Mouse (Mus musculus) MEL (cell line): ENCODE data around the gene Gm8094. TPM values are rescaled to one million over a fixed set of nuclear protein-coding genes. Genes with fewer than 3 reads are reported as not detected.
"Not testable (repeated sequence)": the region's sequence is repeated elsewhere in the genome, so short reads cannot be mapped to it uniquely, and the experiment has no call there.

Source experiments
- DNase-seq: peaks from one replicate; pipeline ENCODE4 v3.0.0; 2011; ENCODE audit warnings: low read depth, low spot score
- H3K27ac ChIP-seq: 2 replicates; pipeline ENCODE4 v1.5.1; 2012; ENCODE audit warnings: low read depth, mild to moderate bottlenecking, control low read depth, low read length, moderate library complexity; ENCODE audit not compliant: control insufficient read depth
- H3K27me3 ChIP-seq, 2 experiments: fragments of 150-350 bp in 1 of 2; sonication (generic) in 1 of 2; 2 replicates each; pipeline ENCODE4 v1.6.1; 2012; ENCODE audit warnings: low read length in 2 of 2, mild to moderate bottlenecking in 2 of 2, improper control_type of control experiment in 1 of 2, moderate library complexity in 1 of 2; ENCODE audit not compliant: insufficient read depth in 2 of 2, control insufficient read depth in 1 of 2
- H3K36me3 ChIP-seq, 2 experiments: 2 replicates each; pipeline ENCODE4 v1.6.1; 2012 to 2014; ENCODE audit warnings: low read length in 2 of 2, improper control_type of control experiment in 1 of 2, inconsistent platforms in 1 of 2, mild to moderate bottlenecking in 1 of 2; ENCODE audit not compliant: insufficient read depth in 2 of 2, control insufficient read depth in 1 of 2
- H3K4me1 ChIP-seq, 2 experiments: fragments of 150-350 bp in 1 of 2; sonication (generic) in 1 of 2; 2 replicates each; pipeline ENCODE4 v1.6.1; 2012; ENCODE audit warnings: low read length in 2 of 2, improper control_type of control experiment in 1 of 2, mild to moderate bottlenecking in 1 of 2; ENCODE audit not compliant: insufficient read depth in 2 of 2, control insufficient read depth in 1 of 2
- H3K4me3 ChIP-seq, 2 experiments: fragments of 150-350 bp in 1 of 2; sonication (generic) in 1 of 2; 2 replicates each; pipeline ENCODE4 v1.5.1; 2012; ENCODE audit warnings: low read depth in 2 of 2, low read length in 2 of 2, mild to moderate bottlenecking in 2 of 2, moderate library complexity in 2 of 2, control low read depth in 1 of 2, improper control_type of control experiment in 1 of 2; ENCODE audit not compliant: control insufficient read depth in 1 of 2, insufficient read depth in 1 of 2
- H3K79me2 ChIP-seq: 2 replicates; pipeline ENCODE4 v1.6.1; 2012; ENCODE audit warnings: mild to moderate bottlenecking, low read length, moderate library complexity; ENCODE audit not compliant: control insufficient read depth, poor library complexity, insufficient read depth
- H3K9ac ChIP-seq: 2 replicates; pipeline ENCODE4 v1.6.1; 2012; ENCODE audit warnings: low read depth, mild to moderate bottlenecking, control low read depth, low read length, moderate library complexity; ENCODE audit not compliant: control insufficient read depth, poor library complexity, severe bottlenecking
- H3K9me3 ChIP-seq: fragments of 150-350 bp; sonication (generic); replicated peaks from 2 replicates; pipeline ENCODE4 v1.6.1; 2012; ENCODE audit warnings: mild to moderate bottlenecking, low read length, improper control_type of control experiment, moderate library complexity; ENCODE audit not compliant: insufficient read depth
- polyA plus RNA-seq, 2 experiments: library from polyadenylated mRNA; stranded (reverse) in 1 of 2; unstranded in 1 of 2; fragments of >175 nt in 1 of 2; fragments of >200 nt in 1 of 2; gene quantifications; 2 replicates each; pipeline versions ENCODE4 v1.2.1 to v1.2.4; 2012; ENCODE audit warnings: low replicate concordance in 2 of 2, low read depth in 1 of 2; ENCODE audit not compliant: insufficient read length in 2 of 2, insufficient read depth in 1 of 2, missing spikeins in 1 of 2
- total RNA-seq: library from RNA; depleted of rRNA; stranded (reverse); fragments of 300-350 nt; gene quantifications from 2 replicates; pipeline ENCODE4 v1.2.3, GENCODE M21; 2012; rRNA removed

The Gm8094 gene
- total RNA-seq (not detected in 2 replicates), polyA plus RNA-seq (not detected)

DNA sequence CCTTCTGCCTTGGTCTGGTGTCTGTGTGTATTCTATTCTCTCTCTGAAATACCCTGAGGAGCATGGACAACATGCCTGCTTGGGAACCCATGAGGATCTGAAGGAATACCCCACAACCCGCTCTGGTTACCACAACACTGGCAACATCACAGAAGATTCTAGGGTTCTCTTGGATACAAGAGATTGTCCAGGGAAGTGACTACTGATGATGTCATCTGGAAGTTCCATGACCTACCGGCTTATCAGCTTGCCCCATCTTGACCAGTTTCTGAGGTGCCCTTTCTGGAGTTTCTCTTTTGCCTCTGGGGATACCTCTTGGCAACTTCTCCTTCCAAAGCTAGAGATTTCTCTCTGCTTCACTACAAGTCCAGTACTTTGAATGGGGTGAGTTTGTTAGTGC lies at the start of gene Gm8094:
Gm8094 (minus strand) TSS at position 101 of the 400 bp plus-strand sequence.
- H3K79me2 ChIP-seq, DNase-seq, H3K36me3 ChIP-seq, H3K9me3 ChIP-seq, H3K27ac ChIP-seq, H3K9ac ChIP-seq, H3K4me3 ChIP-seq, H3K4me1 ChIP-seq, H3K27me3 ChIP-seq: not testable (repeated sequence)

- H3K79me2 ChIP-seq, H3K27me3 ChIP-seq, DNase-seq, H3K4me1 ChIP-seq, H3K9me3 ChIP-seq, H3K27ac ChIP-seq, H3K36me3 ChIP-seq, H3K9ac ChIP-seq, H3K4me3 ChIP-seq: not testable (repeated sequence)
Observed at GRCm38 (mm10) chr14:43119673-43120072, 43.2 kb upstream of the Gm8094 start.

DNA sequence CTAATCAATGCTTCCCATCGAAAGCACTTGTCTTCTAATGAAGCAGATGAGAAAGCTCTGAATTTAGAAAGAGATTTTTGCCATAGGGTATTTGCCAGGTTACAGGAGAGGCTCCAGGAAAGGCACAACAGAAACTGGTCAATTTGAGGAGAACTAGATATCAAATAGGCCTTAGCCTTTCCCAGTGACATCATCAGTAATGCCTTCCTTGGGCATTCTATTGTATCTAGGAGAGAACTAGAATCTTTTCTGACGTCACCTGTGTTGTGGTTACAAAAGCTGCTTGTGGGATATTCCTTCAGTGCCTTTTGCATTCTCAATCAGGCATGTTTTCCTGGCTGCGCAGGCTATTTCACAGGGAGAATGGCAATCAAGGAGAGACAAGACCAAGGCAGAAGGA lies 23.9 kb upstream of the Gm8094 start, which contains the start of gene Gm8104:
Gm8104 (plus strand) TSS at position 301 of the 400 bp plus-strand sequence.
- H3K27me3 ChIP-seq, H3K9ac ChIP-seq, H3K27ac ChIP-seq, H3K4me3 ChIP-seq, H3K36me3 ChIP-seq, H3K9me3 ChIP-seq, DNase-seq, H3K79me2 ChIP-seq, H3K4me1 ChIP-seq: not testable (repeated sequence)

- H3K9ac ChIP-seq, H3K4me1 ChIP-seq, H3K79me2 ChIP-seq, H3K4me3 ChIP-seq, DNase-seq, H3K9me3 ChIP-seq, H3K27ac ChIP-seq, H3K36me3 ChIP-seq, H3K27me3 ChIP-seq: not testable (repeated sequence)
Observed at GRCm38 (mm10) chr14:43089103-43089919, 12.9 kb upstream of the Gm8094 start.

- H3K4me1 ChIP-seq, H3K27me3 ChIP-seq, H3K27ac ChIP-seq, H3K4me3 ChIP-seq, H3K79me2 ChIP-seq, H3K36me3 ChIP-seq, H3K9me3 ChIP-seq, H3K9ac ChIP-seq, DNase-seq: not testable (repeated sequence)
Observed at GRCm38 (mm10) chr14:43084936-43085730, 8.7 kb upstream of the Gm8094 start.

GRCm38 (mm10) chr14:43060179-43060578 lies 16.3 kb downstream of the Gm8094 start:
- H3K27me3 ChIP-seq, H3K27ac ChIP-seq, H3K9me3 ChIP-seq, H3K79me2 ChIP-seq, DNase-seq, H3K9ac ChIP-seq, H3K36me3 ChIP-seq, H3K4me1 ChIP-seq, H3K4me3 ChIP-seq: not testable (repeated sequence)

- not testable (repeated sequence) for H3K27ac ChIP-seq, H3K36me3 ChIP-seq, DNase-seq, H3K9me3 ChIP-seq, H3K4me3 ChIP-seq, H3K27me3 ChIP-seq, H3K9ac ChIP-seq, H3K79me2 ChIP-seq, H3K4me1 ChIP-seq
Observed at GRCm38 (mm10) chr14:43058063-43058462, 18.4 kb downstream of the Gm8094 start.
